In genomic region chr6:85262865-85263515, GRCm38 (mm10) we compare ENCODE assay signal across 9 mouse cellular contexts.
DNase-seq lines count a peak whose midpoint lies in the region; ATAC-seq lines count a peak whose summit lies in the region.
"Had no signal": no experiment of that assay in that cellular context is flagged by ENCODE, and none has a peak within 500 bp of the region (broad histone marks: within the 10 kb centered on the region; RNA-seq: fewer than 3 reads in every experiment).

No protein-coding gene starts in this region.

- no peak overlapping the region for H3K4me2 ChIP-seq in intestine, embryonic 16.5 days (ENCODE audit: low read depth, low read length)
- H3K4me2 ChIP-seq: heart, embryonic 15.5 days had no signal

- H3K36me3 ChIP-seq in intestine, embryonic 16.5 days (ENCODE audit: control insufficient read depth, insufficient read depth, low read length): no peaks in the 10 kb centered on the region
- H3K36me3 ChIP-seq: heart, embryonic 15.5 days had no signal

- H3K27me3 ChIP-seq in intestine, embryonic 16.5 days (replicated peaks; ENCODE audit: control insufficient read depth, insufficient read depth, low read length): no peaks in the 10 kb centered on the region
- H3K27me3 ChIP-seq: heart, embryonic 15.5 days had no signal

- peaks cover 5% of the 10 kb centered on the region; the same call in 1 of the 2 replicates for H3K4me1 ChIP-seq in intestine, embryonic 16.5 days (ENCODE audit: control insufficient read depth, insufficient read depth, low read length)
- H3K4me1 ChIP-seq: heart, embryonic 15.5 days had no signal

- no peak overlapping the region for H3K9ac ChIP-seq in intestine, embryonic 16.5 days (ENCODE audit: low read depth, low read length)
- H3K9ac ChIP-seq: heart, embryonic 15.5 days had no signal

- ATAC-seq in CD4-positive, CD25-positive, alpha-beta regulatory T cell, adult 4 months: no peak
- peak; percentile 39; the same call in 1 of the 2 replicates for ATAC-seq in intestine, embryonic 16.5 days
- peak; percentile 64 for ATAC-seq in megakaryocyte, adult 5-6 weeks (ENCODE audit: poor library complexity, severe bottlenecking)

- no peak overlapping the region for H3K4me3 ChIP-seq in intestine, embryonic 16.5 days (ENCODE audit: low read length)
- H3K4me3 ChIP-seq: heart, embryonic 15.5 days had no signal

- no peak overlapping the region for H3K27ac ChIP-seq in intestine, embryonic 16.5 days (ENCODE audit: low read length)
- H3K27ac ChIP-seq: heart, embryonic 15.5 days had no signal

- WGBS in intestine, embryonic 16.5 days: 91% methylated on average over 4 of the region's 4 CpGs

- DNase-seq in CD4-positive, CD25-positive, alpha-beta regulatory T cell, adult 2 months (ENCODE audit: low read depth, low spot score): peak; percentile 32
- DNase-seq in testis, postnatal 10 days (ENCODE audit: low spot score): peak; percentile 78
- no peak for DNase-seq in testis, postnatal 14 days (ENCODE audit: low spot score)
- peak; percentile 68 for DNase-seq in embryo, embryonic 9.5 days (ENCODE audit: extremely low spot score)
- no peak for DNase-seq in left cerebral cortex, adult 9 months (ENCODE audit: low spot score in 2 of 2)

- H3K9me3 ChIP-seq in intestine, embryonic 16.5 days (ENCODE audit: control insufficient read depth, low read length): no peaks in the 10 kb centered on the region
- H3K9me3 ChIP-seq: heart, embryonic 15.5 days had no signal

Comparison
In these comparisons a context has a peak if more than half of its experiments do, and no peak if none do; other contexts are left out.
1. DNase-seq: peak in CD4-positive, CD25-positive, alpha-beta regulatory T cell, adult 2 months (single experiment), testis, postnatal 10 days (single experiment) and embryo, embryonic 9.5 days (single experiment); none in testis, postnatal 14 days (single experiment) and left cerebral cortex, adult 9 months (0 of 2).